Mouse (Mus musculus) frontal cortex, adult (tissue): ENCODE measurements around the gene Hist2h2aa2.
"Not testable (repeated sequence)": the region's sequence is repeated elsewhere in the genome, so short reads cannot be mapped to it uniquely, and the experiment has no call there.

ENCODE experiments used
- ATAC-seq: cut with Nextera tagmentation; 2 replicates; pipeline ENCODE4 v1.9.2; 2017; ENCODE audit warnings: mild to moderate bottlenecking, moderate library complexity, mixed read lengths; ENCODE audit not compliant: low TSS enrichment

The Hist2h2aa2 gene

DNA sequence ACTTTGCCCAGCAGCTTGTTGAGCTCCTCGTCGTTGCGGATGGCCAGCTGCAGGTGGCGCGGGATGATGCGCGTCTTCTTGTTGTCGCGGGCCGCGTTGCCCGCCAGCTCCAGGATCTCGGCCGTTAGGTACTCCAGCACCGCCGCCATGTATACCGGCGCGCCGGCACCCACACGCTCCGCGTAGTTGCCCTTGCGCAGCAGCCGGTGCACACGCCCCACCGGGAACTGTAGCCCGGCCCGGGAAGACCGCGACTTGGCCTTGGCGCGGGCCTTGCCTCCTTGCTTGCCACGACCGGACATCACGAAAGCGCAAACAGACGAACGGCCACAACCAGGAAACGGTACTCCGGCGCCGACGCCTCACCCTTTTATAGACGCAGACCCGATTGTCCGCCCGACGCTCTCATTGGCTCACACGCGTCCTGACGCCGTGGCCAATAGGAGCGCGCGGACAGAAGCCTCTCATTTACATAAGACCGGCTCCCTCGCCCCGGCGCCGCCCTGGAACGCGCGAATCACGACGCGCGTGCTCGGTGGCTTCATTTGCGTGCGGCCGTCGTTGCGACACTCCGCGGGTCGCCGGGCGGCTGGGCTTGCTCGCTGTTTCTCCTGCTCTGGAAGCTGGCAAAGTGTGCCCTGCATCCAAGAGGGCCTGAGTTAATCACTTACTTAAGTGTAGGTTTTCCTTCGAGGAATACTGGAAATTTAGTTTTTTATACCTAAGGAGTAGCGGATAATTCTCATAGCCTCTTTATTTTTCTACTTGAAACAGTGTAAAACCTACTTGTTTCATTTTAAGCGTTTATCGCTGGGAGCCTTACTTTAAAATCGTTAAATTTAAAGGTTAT is at the start of gene Hist2h2aa2:
TSS of gene Hist2h2aa2 (minus strand) at position 328 of the 850 bp plus-strand sequence.
- peak; percentile 79 for ATAC-seq

DNA sequence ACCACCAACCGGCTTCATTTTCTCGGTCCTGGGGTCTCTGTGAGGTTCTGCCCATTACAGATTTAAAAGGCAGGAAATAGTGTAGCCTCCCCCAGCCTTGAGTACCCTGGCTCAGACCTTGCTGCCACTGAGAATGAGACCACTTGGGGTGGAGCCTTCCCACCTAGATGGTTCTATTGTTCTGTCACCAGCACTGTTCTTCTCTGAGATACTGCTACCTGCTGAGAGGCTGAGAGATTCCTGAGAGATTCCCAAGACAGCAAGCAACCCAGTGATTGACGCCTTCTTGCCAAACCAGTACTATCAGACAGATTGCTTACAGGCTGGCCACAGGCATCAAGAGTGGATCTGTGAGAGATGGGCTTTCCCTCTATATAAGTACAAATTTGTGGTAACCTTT is 49.1 kb upstream of the Hist2h2aa2 start:
- ATAC-seq: no peak

DNA sequence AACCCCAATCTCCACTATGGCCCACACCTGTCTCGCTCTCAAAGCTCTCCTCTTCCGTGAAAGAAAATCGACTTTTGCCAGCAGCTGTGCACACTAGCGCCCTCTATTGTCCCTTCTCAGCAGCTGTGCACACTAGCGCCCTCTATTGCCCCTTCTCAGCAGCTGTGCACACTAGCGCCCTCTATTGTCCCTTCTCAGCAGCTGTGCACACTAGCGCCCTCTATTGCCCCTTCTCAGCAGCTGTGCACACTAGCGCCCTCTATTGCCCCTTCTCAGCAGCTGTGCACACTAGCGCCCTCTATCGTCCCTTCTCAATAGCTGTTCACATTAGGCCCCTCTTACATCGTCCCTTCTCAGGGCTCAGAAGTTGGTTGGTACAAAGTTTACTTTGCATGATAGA is 47.3 kb upstream of the Hist2h2aa2 start:
- not testable (repeated sequence) for ATAC-seq

DNA sequence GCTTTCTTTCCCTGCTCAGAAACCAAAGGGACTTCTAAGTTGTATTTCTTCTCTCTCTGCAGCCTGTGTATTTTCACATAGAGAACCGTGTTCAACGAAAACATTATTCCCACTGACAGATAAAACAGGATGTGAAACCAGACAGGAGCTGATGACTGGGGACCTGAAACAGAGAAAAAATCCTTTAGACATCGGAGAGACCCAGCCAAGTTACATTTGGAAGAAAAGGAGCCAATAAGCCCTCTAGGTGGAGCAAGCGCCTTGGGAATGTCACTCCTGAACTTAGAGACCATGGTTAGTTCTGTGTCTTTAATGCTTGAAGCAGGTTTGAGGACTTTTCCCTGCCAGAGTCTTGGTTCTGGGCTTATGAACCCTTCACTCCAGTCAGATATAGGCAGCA is 44.4 kb upstream of the Hist2h2aa2 start:
- ATAC-seq: 0 out of 2 replicates have a peak, but pooled peaks have one; percentile 52

DNA sequence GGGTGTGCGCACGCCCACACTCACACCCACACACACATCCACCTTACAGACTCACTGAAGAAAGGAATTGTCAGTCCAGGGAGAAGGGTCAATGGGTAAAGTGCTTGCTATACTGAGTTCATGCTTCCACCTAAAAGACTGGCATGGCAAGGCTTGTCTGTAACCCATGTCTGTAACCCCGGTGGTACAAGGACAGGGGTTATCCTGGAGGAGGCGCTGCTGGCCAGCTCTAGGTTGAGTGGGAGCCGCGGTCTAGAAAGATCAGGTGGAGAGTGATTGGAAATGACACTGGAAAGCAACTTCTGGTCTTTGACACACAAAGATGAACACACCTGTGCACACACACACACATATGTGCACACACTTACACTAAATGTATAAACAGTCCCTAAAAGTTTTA is 40.6 kb upstream of the Hist2h2aa2 start:
- no peak for ATAC-seq

DNA sequence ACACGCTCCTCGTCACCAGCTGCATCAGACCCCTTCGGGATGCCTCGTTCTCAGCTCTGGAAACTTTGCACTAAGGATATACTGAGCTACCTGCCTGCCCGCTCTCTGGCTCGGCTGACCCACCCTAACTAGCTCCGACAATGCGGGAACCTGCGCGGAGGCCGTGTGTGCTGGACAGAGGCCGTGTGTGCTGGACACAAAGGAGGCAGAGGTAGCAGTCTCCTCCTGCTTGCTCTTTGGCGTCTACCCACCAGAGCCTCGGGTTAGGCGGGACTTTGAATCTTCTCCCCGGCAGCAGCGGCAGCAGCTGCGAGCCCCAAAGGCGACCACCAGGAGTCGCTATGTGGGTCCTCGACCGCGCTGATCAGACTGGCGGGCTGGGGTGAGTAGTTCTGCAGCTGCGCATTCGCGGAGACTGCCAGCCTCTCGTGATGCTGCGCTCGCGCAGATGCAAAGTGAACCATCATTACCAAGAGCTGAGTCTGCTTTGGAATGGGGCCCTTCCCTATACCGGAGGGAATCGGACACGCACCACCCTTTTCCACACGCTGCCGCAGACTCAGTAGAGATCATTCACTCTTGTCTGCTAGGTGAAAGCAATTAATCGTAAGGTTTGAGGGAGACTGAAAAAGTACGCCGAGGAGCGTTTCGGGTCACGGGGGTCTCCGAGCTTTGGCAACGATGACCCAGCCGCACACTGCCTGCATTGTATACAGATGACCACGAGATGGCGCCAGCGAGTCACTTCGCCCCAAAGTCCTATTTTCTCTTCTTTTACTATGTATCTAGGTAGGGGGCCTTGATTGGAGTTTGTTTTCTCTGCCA is 37.9 kb upstream of the Hist2h2aa2 start:
- ATAC-seq: peak; percentile 96

DNA sequence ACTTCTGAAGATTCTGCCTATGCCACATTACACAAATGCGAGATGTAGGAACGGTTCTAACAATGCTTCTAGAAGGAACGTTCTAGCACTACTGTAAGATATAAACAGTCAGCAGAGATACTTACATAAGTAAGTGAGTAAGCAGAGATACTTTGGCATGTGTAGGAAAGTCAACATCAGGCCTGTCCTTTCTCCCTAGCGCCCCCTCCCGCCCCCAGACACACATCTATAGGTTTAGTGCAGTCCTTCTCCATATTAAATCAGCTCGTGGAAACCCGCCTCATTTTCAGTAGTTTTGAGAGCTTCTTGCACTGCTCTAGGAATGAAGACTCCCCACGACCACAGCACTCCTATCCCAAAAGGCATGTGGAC is 37.3 kb upstream of the Hist2h2aa2 start:
- ATAC-seq: peak; percentile 53

DNA sequence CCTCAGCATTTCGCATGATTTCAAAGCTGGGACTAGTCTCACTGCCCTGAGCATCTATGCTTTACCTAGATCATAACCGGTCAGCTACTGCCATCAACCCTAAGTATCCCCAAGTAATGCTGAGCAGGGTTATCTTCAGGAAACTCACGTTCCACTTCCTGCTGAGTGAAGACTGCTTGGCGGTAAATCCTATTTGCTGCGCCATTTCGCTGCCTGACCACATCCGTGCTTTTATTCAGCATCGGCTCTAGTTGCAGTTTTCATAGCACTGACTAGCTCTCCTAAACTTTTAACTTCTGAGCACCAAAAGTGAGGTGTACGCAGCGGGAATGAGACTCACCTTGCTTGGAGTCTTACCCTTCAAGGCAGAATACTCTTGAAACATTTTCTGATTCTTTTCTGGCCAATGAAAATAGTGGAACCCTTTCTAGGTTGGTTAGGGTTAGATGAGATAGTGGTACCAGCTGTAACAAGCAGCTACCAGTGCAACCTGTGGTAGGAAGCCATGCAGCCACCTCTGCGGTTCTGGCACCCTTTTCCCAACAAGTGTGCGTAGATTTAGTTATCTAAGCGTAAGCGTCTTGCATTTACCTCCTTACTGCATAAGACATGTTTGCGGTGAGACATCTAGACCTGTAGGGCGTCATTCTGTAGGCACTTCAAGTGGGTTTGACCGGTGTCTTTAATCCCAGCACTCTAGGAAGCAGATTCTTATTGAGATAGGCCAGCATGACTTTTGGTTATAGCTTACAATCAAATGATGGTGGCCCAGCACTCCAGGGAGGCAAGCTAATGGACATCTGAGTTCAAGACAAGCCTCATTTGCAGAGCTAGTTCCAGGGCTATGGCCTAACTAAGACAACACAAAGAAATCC is 33.8 kb upstream of the Hist2h2aa2 start:
- ATAC-seq: no peak

DNA sequence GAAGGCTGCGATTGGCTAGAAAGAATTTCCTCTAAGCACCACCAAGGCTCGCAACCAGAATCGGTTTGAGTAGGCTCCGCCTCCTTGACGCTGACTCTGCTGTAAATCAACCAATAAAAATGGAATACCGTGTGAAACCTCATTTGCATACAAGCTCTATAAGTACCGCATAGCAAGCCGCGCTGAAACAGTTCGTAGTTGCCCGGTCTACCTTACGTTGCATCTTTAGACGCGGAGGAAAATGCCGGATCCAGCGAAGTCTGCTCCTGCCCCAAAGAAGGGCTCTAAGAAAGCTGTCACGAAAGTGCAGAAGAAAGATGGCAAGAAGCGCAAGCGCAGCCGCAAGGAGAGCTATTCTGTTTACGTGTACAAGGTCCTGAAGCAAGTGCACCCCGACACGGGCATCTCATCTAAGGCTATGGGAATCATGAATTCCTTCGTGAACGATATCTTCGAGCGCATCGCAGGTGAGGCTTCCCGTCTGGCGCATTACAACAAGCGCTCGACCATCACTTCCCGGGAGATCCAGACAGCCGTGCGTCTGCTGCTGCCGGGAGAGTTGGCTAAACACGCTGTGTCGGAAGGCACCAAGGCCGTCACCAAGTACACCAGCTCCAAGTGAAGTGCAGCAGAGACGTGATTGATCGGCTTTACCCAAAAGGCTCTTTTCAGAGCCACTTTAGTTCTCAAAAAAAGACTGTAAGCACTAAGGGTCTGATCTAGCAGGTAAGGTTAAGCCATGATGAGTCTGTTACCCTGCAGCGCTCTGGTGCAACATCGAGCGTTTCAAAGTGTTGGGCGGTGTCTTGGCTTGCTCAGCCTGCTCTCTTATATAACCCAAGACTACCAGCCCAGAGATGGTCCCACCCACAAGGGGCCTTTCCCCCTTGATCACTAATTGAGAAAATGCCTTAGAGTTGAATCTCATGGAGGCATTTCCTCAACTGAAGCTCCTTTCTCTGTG is 29.7 kb upstream of the Hist2h2aa2 start, which contains the start of gene Hist2h2bb:
TSS of gene Hist2h2bb (plus strand) at position 242 of the 964 bp plus-strand sequence.
- peak; percentile 89 for ATAC-seq

DNA sequence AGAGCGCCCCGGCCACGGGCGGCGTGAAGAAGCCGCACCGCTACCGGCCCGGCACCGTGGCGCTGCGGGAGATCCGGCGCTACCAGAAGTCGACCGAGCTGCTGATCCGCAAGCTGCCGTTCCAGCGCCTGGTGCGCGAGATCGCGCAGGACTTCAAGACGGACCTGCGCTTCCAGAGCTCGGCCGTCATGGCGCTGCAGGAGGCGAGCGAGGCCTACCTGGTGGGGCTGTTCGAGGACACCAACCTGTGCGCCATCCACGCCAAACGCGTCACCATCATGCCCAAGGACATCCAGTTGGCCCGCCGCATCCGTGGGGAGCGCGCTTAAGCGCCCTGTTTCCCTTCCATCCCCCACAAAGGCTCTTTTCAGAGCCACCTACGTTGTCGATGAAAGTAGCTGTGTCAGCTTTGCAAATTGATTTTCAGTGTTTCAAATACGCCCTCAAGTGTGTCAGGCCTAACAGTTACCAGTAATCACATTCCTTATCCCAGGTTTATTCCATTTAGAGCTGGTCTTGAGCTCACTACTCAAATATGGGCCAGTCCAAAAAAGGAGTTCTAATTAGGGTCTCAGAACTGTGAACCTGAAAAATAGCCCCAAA is 28.8 kb upstream of the Hist2h2aa2 start:
- ATAC-seq: peak; percentile 22; the same call in 1 of the 2 replicates

DNA sequence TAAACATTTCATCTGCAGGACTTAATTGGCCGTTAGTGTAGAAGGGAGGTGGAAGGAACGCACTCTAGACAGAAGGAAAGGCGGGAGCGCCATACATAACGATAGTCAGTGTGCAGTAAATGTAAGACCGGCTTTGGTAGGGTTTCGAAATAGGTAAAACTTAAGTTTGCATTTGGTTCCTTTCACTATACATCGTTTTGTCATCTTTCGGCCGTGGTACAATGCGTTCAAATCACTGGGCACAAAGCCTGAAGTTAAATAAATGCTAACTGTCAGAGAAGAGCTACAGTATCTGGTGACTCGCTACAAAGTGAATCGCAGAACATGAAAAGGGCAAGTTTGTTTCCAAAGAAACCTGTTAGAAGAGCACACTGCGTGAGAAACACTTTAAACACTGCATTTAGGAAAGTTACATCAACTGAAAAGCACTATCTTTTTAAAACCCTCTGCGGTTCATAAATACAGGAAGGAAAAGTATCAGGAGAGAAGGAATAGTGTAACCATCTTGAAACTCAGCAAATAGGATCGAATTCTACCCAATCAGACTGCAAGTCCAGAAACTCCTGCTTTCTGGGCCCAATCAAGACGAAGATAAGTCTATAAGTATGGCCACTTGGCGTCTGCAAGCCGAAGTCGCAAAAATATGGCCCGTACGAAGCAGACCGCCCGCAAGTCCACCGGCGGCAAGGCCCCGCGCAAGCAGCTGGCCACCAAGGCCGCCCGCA is 28.1 kb upstream of the Hist2h2aa2 start, which contains the start of gene Hist2h3b:
TSS of gene Hist2h3b (plus strand) at position 604 of the 725 bp plus-strand sequence.
- peak; percentile 81 for ATAC-seq

DNA sequence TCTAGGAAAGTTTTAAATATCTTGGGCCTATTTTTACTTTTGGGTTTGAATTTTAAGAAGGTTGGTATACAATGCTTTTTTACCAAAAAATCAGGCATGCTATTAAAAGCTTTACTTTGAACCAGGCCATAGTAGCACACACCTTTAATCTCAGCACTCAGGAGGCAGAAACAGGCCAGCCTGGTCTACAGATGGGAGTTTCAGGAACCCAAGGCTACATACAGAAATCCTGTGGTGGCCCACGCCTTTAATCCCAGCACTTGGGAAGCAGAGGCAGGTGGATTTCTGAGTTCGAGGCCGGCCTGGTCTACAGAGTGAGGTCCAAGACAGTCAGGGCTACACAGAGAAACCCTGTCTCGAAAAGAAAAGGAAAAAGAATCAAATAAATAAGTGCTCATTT is 27.5 kb upstream of the Hist2h2aa2 start:
- no peak for ATAC-seq

DNA sequence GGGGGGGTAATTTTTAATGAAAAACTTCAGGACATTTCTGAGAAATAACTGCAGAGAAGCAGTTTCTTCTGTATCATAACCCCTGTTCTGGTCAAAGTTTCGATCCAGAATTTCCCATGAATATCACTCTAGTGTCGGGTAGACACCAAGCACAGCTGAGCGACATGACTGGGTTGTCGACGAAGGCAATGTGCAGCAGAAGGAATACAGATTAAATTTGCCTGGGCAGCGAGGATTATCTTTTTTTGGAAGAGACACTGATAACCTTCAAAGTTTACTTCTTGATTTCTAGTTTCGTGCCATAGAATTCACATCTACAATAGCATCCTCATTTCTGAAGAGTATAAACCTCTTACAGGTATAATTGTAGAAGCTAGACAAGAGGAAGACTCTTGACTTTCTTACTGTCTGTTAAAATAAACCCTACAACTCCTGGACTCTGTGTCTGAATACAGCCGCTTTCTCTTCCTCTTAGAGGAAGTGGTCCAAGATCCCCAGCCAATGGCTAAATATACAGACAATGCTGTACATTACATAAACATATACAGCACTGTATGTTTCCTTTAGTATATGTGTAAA is 26.1 kb upstream of the Hist2h2aa2 start:
- no peak for ATAC-seq

DNA sequence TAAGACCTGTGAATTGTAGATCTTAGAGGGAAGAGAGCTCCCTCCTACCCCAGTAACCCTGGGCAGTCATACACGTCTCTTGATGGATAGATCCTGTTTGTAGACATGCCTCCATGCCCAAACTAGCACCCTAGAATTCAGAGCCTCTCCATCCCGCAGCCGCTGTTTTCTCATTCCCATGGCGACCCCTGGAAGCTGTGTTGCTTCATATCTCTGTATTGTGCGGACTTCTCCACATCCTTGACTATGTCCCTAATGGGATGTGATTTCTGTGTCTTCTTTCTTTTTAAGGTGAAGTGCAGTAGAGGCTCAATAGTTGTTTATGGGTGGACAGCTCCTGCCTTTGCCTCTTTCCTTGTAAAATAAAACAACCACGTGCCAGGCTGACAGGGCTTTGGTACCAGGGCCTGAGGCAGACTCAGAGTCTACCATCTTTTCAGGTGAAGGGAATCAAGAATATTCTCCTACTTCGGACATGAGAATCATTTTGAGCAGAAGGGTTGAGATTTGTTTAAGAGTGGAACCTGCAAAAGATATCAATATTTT is 24.4 kb upstream of the Hist2h2aa2 start:
- no peak for ATAC-seq

DNA sequence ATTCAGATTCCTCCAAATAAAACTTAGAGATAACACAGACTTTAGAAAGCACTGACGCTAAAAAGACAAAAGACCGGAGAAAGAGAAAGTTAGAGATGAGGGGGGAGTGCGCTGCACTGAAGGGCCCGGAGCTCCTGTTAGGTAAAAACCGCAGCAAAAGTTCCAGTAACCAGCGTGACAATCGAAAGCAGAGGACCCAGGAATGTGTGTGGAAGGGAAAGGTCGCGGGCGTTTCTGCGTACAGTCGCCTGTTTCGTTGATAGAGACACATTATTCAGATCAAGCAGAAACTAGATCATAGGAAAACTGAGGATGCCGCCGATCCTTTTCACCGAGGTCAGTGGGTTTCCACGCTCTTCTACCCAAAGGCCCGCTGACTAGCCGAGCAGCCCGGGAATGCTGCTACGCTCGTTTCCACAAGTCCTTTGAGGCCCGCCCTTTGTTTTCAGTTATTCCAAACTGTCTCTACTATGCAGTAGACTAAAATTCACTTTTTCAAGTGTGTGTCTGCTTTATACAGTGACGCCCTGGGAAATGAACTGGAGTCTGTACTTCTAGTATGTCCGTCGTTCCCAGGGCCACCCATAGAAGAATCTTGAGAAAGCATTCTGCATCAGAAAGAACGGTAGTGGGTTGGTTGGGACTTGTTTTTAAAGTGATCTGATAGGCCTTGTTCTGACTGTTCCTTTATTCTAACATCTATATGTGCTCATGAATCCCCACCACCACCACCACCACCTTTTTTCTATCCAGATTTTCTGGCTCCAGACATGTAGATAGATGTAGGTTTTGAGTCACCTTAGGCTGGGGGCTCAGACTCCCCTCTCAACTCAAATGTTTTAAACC is 23.7 kb upstream of the Hist2h2aa2 start:
- ATAC-seq: 0 out of 2 replicates have a peak, but pooled peaks have one; percentile 17

DNA sequence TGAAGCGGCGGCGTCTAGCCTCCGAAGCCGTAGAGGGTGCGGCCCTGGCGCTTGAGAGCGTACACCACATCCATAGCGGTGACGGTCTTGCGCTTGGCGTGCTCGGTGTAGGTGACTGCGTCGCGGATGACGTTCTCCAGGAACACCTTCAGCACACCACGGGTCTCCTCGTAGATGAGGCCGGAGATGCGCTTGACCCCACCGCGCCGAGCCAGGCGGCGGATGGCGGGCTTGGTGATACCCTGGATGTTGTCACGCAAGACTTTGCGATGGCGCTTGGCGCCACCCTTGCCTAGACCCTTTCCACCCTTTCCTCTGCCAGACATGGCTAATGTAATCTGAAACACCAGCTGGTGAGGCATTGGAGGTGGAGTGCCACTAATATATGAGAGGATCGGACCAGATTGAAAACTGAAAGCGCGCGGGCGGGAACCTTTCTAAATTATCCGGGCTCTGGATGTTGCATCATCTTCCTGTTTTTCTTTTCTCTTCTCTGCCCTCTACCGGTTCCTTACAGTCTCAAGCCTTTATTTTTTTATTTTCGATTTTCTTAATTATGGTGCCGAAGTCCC is 23.0 kb upstream of the Hist2h2aa2 start, which contains the start of gene Hist2h4:
TSS of gene Hist2h4 (minus strand) at position 333 of the 572 bp plus-strand sequence.
- ATAC-seq: peak; percentile 69

DNA sequence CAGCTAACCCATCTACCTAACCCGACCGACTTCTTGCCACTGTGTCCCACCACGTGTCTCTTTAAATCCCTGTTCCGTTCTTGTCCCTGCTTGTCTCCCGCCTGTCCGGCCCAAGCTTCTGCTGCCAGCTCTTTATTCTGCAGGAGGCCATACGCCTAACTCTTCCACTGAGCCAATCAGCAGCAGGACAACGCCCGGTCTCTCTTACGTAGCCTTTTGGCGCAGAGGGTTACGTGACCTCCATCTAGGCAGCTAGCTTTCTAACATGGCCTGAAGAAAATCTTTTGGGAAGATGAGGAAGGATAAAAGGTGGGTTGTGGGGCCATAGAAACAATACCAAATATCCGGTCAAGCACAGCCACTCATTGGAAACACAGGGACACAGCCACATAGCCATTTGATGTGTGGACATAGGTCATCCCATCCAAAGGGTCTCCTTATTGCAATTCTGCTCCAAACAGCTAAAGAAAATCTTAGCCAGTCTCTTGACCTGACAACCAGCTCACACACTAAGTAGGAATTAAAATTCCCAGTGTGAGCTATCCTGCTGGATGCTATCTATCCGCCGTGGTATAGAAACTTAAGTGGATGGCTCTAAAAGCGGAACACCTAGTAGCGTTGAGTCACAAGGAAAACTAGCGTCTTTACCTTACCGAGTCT is 22.3 kb upstream of the Hist2h2aa2 start:
- peak; percentile 86 for ATAC-seq
